Mouse (Mus musculus) stomach, postnatal 0 days (tissue): ENCODE measurements around the gene Tmem106b.

ENCODE experiments used
- CTCF ChIP-seq: IDR thresholded peaks from 2 replicates; pipeline ENCODE4 v1.5.1; 2016; ENCODE audit warnings: antibody characterized with exemption, low read depth, mild to moderate bottlenecking, moderate library complexity
- EP300 ChIP-seq: optimal IDR thresholded peaks from 2 replicates; pipeline ENCODE3; 2016; ENCODE audit warnings: antibody characterized with exemption

DNA sequence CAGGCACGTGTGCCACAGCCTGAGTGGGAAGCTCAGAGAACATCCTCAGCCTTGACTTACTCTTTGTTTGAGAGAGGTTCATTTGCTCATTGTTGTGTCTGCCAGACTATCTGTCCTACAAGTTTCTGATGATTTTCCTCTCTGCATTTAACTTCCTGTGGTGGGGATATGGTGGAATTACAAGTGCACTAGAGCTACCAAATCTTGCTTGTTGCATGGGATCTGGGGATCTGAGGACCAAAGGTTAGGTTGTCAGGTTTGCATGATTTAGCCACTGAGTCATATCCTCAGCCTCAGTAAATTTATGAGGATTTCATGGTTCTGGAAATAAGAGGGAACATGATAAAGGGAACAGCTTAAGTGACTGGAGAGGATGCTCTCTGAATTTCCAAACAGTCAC, 39.1 kb downstream of the Tmem106b start:
- TF ChIP-seq CTCF (no peak), EP300 (no peak)
